Mouse (Mus musculus): ENCODE data around the gene Gpr83. TPM values are rescaled to one million over a fixed set of nuclear protein-coding genes. Genes with fewer than 3 reads are reported as not detected.

The Gpr83 gene
- polyA plus RNA-seq, 1 experiment from 2014 or later: 1.3 TPM

DNA sequence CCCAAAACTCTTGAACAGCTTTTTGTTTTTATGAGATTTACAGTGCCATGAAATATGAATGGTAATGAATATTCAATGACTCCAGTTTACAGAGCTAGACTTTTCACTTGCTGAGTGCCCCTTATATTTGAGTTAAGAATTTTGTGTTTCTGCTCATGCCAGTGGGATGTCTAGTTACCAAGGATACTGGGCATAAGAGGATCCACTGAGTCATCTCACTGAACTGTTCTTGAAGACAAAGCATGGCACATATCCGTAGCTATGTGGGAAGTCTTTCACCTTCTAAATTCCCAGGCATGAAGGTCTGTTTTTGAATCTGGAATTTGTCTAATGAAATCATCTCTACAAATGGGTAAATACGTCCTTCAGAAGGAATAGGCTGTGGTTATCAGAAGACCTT, 52.0 kb downstream of the Gpr83 start:
- Histone ChIP-seq H3K9ac (replicated peaks) (no peak overlapping the region), H3K4me3 (no peak overlapping the region), H3K27ac (replicated peaks) (no peak overlapping the region), H3K9me3 (no peaks in the 10 kb centered on the region), H3K36me3 (no peaks in the 10 kb centered on the region), H3K4me1 (no peaks in the 10 kb centered on the region; the same call in 1 of the 2 replicates), H3K27me3 (no peaks in the 10 kb centered on the region), H3K4me2 (replicated peaks) (no peak overlapping the region)
- no peak for ATAC-seq (replicated peaks)
- WGBS: 85% methylated on average over 2 of the region's 2 CpGs

DNA sequence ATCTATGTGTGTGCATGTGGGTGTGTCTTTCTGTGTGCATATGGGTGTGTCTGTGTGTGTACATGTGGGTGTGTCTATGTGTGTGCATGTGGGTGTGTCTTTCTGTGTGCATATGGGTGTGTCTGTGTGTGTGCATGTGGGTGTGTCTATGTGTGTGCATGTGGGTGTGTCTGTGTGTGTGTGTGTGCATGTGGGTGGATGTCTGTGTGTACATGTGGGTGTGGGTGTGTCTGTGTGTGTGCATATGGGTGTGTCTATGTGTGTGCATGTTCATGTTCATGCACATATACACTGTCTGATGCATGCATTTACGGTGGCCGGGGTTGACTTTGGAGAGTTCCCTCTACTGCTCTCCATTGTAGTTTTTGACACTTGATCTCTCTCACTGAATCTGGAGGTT, 57.7 kb downstream of the Gpr83 start:
- H3K27me3 ChIP-seq: no peaks in the 10 kb centered on the region
- H3K4me1 ChIP-seq: no peaks in the 10 kb centered on the region
- no peaks in the 10 kb centered on the region for H3K9me3 ChIP-seq
- no peak for ATAC-seq (replicated peaks)
- no peak overlapping the region for H3K27ac ChIP-seq (replicated peaks)
- no peak overlapping the region for H3K4me3 ChIP-seq
- no peaks in the 10 kb centered on the region for H3K36me3 ChIP-seq
- H3K4me2 ChIP-seq (replicated peaks): no peak overlapping the region
- no peak overlapping the region for H3K9ac ChIP-seq (replicated peaks)
- WGBS: 94% methylated on average over 2 of the region's 2 CpGs

DNA sequence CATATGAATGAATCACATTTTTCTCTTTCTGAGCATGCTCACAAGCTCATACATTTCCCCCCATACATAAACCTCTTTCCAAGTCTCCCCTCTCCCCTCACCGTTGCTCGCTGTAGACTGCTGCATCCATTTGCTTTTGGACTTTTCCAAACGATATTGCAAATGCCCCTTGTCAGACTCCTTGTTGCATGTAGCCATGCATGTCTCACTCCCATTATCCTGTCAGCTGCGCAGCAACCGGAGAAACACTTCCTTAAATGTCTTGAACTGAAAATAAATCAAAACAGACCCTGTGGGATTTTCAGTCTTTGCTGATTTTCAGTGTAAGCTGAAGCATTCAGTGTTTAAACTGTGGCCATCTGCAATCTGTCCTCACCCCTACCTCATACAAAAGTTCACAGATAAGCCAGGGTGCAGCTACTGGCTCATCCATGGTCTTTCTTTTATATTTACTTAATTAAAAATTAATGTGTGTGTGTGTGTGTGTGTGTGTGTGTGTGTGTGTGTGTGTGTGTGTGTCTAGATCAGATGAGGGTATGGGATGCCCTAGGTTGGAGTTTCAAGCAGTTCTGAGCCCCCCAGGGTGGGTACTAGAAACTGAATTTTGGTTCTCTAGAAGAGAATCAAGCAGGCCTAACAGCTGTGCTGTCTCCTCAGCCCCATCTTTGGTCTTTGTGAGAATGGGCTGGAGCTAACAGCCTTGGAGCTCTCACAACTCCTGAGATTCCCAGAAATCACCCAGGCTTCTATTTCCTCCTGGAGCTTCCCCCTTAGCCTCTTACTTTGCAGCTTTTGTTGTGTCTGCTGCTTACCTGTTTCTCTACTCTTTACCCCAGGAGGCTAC, 59.0 kb downstream of the Gpr83 start:
- Histone ChIP-seq H3K9ac (replicated peaks) (no peak overlapping the region), H3K4me1 (no peaks in the 10 kb centered on the region), H3K9me3 (no peaks in the 10 kb centered on the region), H3K36me3 (no peaks in the 10 kb centered on the region), H3K4me2 (replicated peaks) (no peak overlapping the region), H3K4me3 (no peak overlapping the region), H3K27me3 (no peaks in the 10 kb centered on the region), H3K27ac (replicated peaks) (no peak overlapping the region)
- ATAC-seq (replicated peaks): no peak
- WGBS: 73% methylated on average over 5 of the region's 5 CpGs

Other genes with a start within 250 kb of the Gpr83 start
- 9.4 and 9.6 TPM in 2 replicates for gene Amotl1, start 215.2 kb upstream of the Gpr83 start, polyA plus RNA-seq (2015; fragmentation: Nextera tagmentation; extraction: Ambion mirVana)
- 0.17 and 0.18 TPM in 2 replicates for gene Piwil4, start 119.5 kb upstream of the Gpr83 start, polyA plus RNA-seq (2015; fragmentation: Nextera tagmentation; extraction: Ambion mirVana)
- gene Fut4, start 107.8 kb upstream of the Gpr83 start, polyA plus RNA-seq (2015; fragmentation: Nextera tagmentation; extraction: Ambion mirVana): 0.70 and 0.94 TPM in 2 replicates
- 2.9 and 4.5 TPM in 2 replicates for gene 1700012B09Rik, start 89.2 kb upstream of the Gpr83 start, polyA plus RNA-seq (2015; fragmentation: Nextera tagmentation; extraction: Ambion mirVana)
- 14.8 and 17.1 TPM in 2 replicates for gene Mre11a, start 75.6 kb upstream of the Gpr83 start, polyA plus RNA-seq (2015; fragmentation: Nextera tagmentation; extraction: Ambion mirVana)
- 43.0 and 47.3 TPM in 2 replicates for gene Ankrd49, start 75.4 kb upstream of the Gpr83 start, polyA plus RNA-seq (2015; fragmentation: Nextera tagmentation; extraction: Ambion mirVana)
- not detected in 2 replicates for gene Izumo1r, start 43.7 kb downstream of the Gpr83 start, polyA plus RNA-seq (2015; fragmentation: Nextera tagmentation; extraction: Ambion mirVana)
- gene Panx1, start 185.3 kb downstream of the Gpr83 start, polyA plus RNA-seq (2015; fragmentation: Nextera tagmentation; extraction: Ambion mirVana): 150 and 151 TPM in 2 replicates